Mouse (Mus musculus) midbrain, postnatal 0 days (tissue): Measurements from ENCODE around the gene Nudt9. TPM values are rescaled to one million over a fixed set of nuclear protein-coding genes. Genes with fewer than 3 reads are reported as not detected.

Source experiments
- ATAC-seq: fragments of 200-750 bp; cut with Nextera tagmentation; 2 replicates; pipeline ENCODE4 v1.8.0; 2017; ENCODE audit warnings: moderate number of reproducible peaks, mild to moderate bottlenecking, moderate TSS enrichment, moderate library complexity; ENCODE audit not compliant: low FRiP score
- DNase-seq: peaks from one replicate; pipeline ENCODE4 v3.0.0-alpha.2; 2015; ENCODE audit warnings: low spot score
- H3K27ac ChIP-seq: fragments of 300-500 bp; sonication (generic); 2 replicates; pipeline ENCODE4 v1.5.1; 2014; ENCODE audit warnings: low read depth, mild to moderate bottlenecking, low read length, mixed read lengths
- H3K27me3 ChIP-seq: fragments of 300-500 bp; sonication (generic); 2 replicates; pipeline ENCODE4 v1.6.1; 2014; ENCODE audit warnings: low read length, control low read depth, mixed read lengths; ENCODE audit not compliant: insufficient read depth
- H3K36me3 ChIP-seq: fragments of 300-500 bp; sonication (generic); 2 replicates; pipeline ENCODE4 v1.6.1; 2014; ENCODE audit warnings: low read length, control low read depth, mixed read lengths; ENCODE audit not compliant: insufficient read depth
- H3K4me1 ChIP-seq: fragments of 300-500 bp; sonication (generic); 2 replicates; pipeline ENCODE4 v1.6.1; 2014; ENCODE audit warnings: mild to moderate bottlenecking, control low read depth, antibody characterized with exemption, low read length, mixed read lengths; ENCODE audit not compliant: insufficient read depth
- H3K4me2 ChIP-seq: fragments of 300-500 bp; sonication (generic); 2 replicates; pipeline ENCODE4 v1.6.1; 2014; ENCODE audit warnings: low read depth, mild to moderate bottlenecking, low read length, mixed read lengths; ENCODE audit not compliant: poor library complexity, severe bottlenecking
- H3K4me3 ChIP-seq: fragments of 300-500 bp; sonication (generic); 2 replicates; pipeline ENCODE4 v1.5.1; 2014; ENCODE audit warnings: low read depth, mild to moderate bottlenecking, low read length, moderate library complexity
- H3K9ac ChIP-seq: fragments of 300-500 bp; sonication (generic); replicated peaks from 2 replicates; pipeline ENCODE4 v1.6.1; 2014; ENCODE audit warnings: mild to moderate bottlenecking, low read length, moderate library complexity, mixed read lengths; ENCODE audit not compliant: poor library complexity, severe bottlenecking
- H3K9me3 ChIP-seq: fragments of 300-500 bp; sonication (generic); 2 replicates; pipeline ENCODE4 v1.6.1; 2016; ENCODE audit warnings: low read length, control low read depth
- CTCF ChIP-seq: IDR thresholded peaks from 2 replicates; pipeline ENCODE4 v1.5.1; 2016; ENCODE audit warnings: antibody characterized with exemption, mild to moderate bottlenecking
- WGBS: fragments of 180-500 bp; shearing (Covaris S2); extraction: QIAGEN DNeasy Blood & Tissue Kit; methylation state at CpG from one replicate; pipeline ENCODE4 v1.1.7; 2014; 5-methylcytosine and 5-hydroxymethylcytosine counted together
- polyA plus RNA-seq: library from polyadenylated mRNA; unstranded; fragments of >200 nt; fragmentation: Nextera tagmentation; extraction: Ambion mirVana; gene quantifications from 2 replicates; pipeline ENCODE4 v1.2.1, GENCODE M21; 2015
- total RNA-seq: library from RNA; depleted of rRNA; stranded (reverse); fragments of >200 nt; gene quantifications from 2 replicates; pipeline ENCODE4 v1.2.3, GENCODE M21; 2014; rRNA removed

The Nudt9 gene
- 48.8 and 48.9 TPM in 2 replicates for total RNA-seq
- polyA plus RNA-seq, result 70.4 and 72.5 TPM in 2 replicates

- peak; percentile 98 for DNase-seq
- peak; percentile 98 for ATAC-seq
Observed at GRCm38 (mm10) chr5:104046256-104047199, at the start of gene Nudt9. Gene Nudt9, plus strand, starts transcription at chr5:104046306.

GRCm38 (mm10) chr5:103998739-103999138 is 47.4 kb upstream of the Nudt9 start:
- H3K9ac ChIP-seq, result no peak overlapping the region
- no peak for TF ChIP-seq CTCF
- peaks cover 5% of the 10 kb centered on the region; the same call in 1 of the 2 replicates for H3K4me1 ChIP-seq
- peak; percentile 4 for DNase-seq
- ATAC-seq, result no peak
- WGBS, result 77% methylated on average over 5 of the region's 5 CpGs
- H3K36me3 ChIP-seq, result no peaks in the 10 kb centered on the region
- no peaks in the 10 kb centered on the region for H3K27me3 ChIP-seq
- H3K4me3 ChIP-seq, result no peak overlapping the region
- H3K9me3 ChIP-seq, result no peaks in the 10 kb centered on the region
- H3K4me2 ChIP-seq, result no peak overlapping the region
- no peak overlapping the region for H3K27ac ChIP-seq

More at GRCm38 (mm10) chr5:104046256-104047199, at the start of gene Nudt9:
- peak within 1 kb of the TSS; percentile 61 for H3K4me2 ChIP-seq
- WGBS, result 5% methylated on average over 86 of the region's 90 CpGs
- H3K4me1 ChIP-seq, result peaks cover 4% of the 10 kb centered on the region; the same call in 1 of the 2 replicates
- H3K36me3 ChIP-seq, result peaks cover 6% of the 10 kb centered on the region; the same call in 1 of the 2 replicates
- H3K27me3 ChIP-seq, result no peaks in the 10 kb centered on the region
- H3K27ac ChIP-seq, result peak within 1 kb of the TSS; percentile 76
- peak; percentile 20; the same call in 1 of the 2 replicates for TF ChIP-seq CTCF
- peak within 1 kb of the TSS; percentile 84 for H3K9ac ChIP-seq
- H3K4me3 ChIP-seq, result peak within 1 kb of the TSS; percentile 82
- no peaks in the 10 kb centered on the region for H3K9me3 ChIP-seq

- DNase-seq (peak; percentile 69), ATAC-seq (no peak)
- peak; percentile 90 for TF ChIP-seq CTCF
- WGBS, result 3% methylated on average over 5 of the region's 5 CpGs
- H3K27ac ChIP-seq, result no peak overlapping the region
- H3K27me3 ChIP-seq, result no peaks in the 10 kb centered on the region
- no peak overlapping the region for H3K9ac ChIP-seq
- H3K9me3 ChIP-seq, result no peaks in the 10 kb centered on the region
- peaks cover 5% of the 10 kb centered on the region; the same call in 1 of the 2 replicates for H3K4me1 ChIP-seq
- no peak overlapping the region for H3K4me2 ChIP-seq
- no peak overlapping the region for H3K4me3 ChIP-seq
- no peaks in the 10 kb centered on the region for H3K36me3 ChIP-seq
Observed at GRCm38 (mm10) chr5:103999738-104000137, 46.4 kb upstream of the Nudt9 start.

- TF ChIP-seq CTCF, result no peak
- no peaks in the 10 kb centered on the region for H3K27me3 ChIP-seq
- peak overlapping the region; percentile 12; the same call in 1 of the 2 replicates for H3K4me3 ChIP-seq
- H3K36me3 ChIP-seq, result no peaks in the 10 kb centered on the region
- peak overlapping the region; percentile 41 for H3K4me2 ChIP-seq
- WGBS, result 18% methylated on average over 18 of the region's 18 CpGs
- H3K9me3 ChIP-seq, result no peaks in the 10 kb centered on the region
- no peak overlapping the region for H3K9ac ChIP-seq
- no peak overlapping the region for H3K27ac ChIP-seq
- DNase-seq, result no peak
- ATAC-seq, result no peak
- H3K4me1 ChIP-seq, result peaks cover 5% of the 10 kb centered on the region; the same call in 1 of the 2 replicates
Observed at GRCm38 (mm10) chr5:104002549-104003255, 43.4 kb upstream of the Nudt9 start.

GRCm38 (mm10) chr5:104003256-104003931 is 42.7 kb upstream of the Nudt9 start:
- Histone ChIP-seq H3K4me2 (peak overlapping the region; percentile 41), H3K4me1 (peaks cover 5% of the 10 kb centered on the region; the same call in 1 of the 2 replicates), H3K27me3 (no peaks in the 10 kb centered on the region), H3K36me3 (no peaks in the 10 kb centered on the region), H3K4me3 (peak overlapping the region; percentile 12; the same call in 1 of the 2 replicates), H3K27ac (no peak overlapping the region), H3K9ac (no peak overlapping the region), H3K9me3 (no peaks in the 10 kb centered on the region)
- 52% methylated on average over 15 of the region's 15 CpGs for WGBS
- DNase-seq (no peak), ATAC-seq (no peak)
- TF ChIP-seq CTCF, result no peak
